Mouse (Mus musculus) G1E (cell line): ENCODE results near the gene Sav1. TPM values are rescaled to one million over a fixed set of nuclear protein-coding genes. Genes with fewer than 3 reads are reported as not detected.

Source experiments
- ATAC-seq: 2 replicates; pipeline ENCODE4 v1.8.0; 2016; ENCODE audit warnings: mild to moderate bottlenecking; ENCODE audit not compliant: insufficient number of reproducible peaks, poor library complexity, low FRiP score, severe bottlenecking; ENCODE audit errors: extremely low read depth
- DNase-seq: peaks from one replicate; pipeline ENCODE4 v3.0.0; 2012; ENCODE audit warnings: low spot score
- H3K27me3 ChIP-seq: 2 replicates; pipeline ENCODE4 v1.6.1; 2012; ENCODE audit warnings: mild to moderate bottlenecking, low read length, inconsistent platforms; ENCODE audit not compliant: insufficient read depth
- H3K36me3 ChIP-seq: replicated peaks from 2 replicates; pipeline ENCODE3; 2012; ENCODE audit warnings: mild to moderate bottlenecking, inconsistent platforms
- H3K4me1 ChIP-seq: 2 replicates; pipeline ENCODE4 v1.6.1; 2012; ENCODE audit warnings: low read depth, low read length, inconsistent platforms, mixed read lengths; ENCODE audit not compliant: insufficient read depth
- H3K4me3 ChIP-seq: 2 replicates; pipeline ENCODE4 v1.5.1; 2012; ENCODE audit warnings: low read depth, mild to moderate bottlenecking, inconsistent platforms, low read length, moderate library complexity, mixed read lengths
- H3K9me3 ChIP-seq: replicated peaks from 2 replicates; pipeline ENCODE4 v1.6.1; 2012; ENCODE audit warnings: inconsistent platforms
- CTCF ChIP-seq: IDR thresholded peaks from 2 replicates; pipeline ENCODE4 v1.5.1; 2012; ENCODE audit warnings: low read depth, low read length, inconsistent platforms, mixed read lengths
- GATA1 ChIP-seq: IDR thresholded peaks from 2 replicates; pipeline ENCODE4 v1.6.1; 2012; ENCODE audit warnings: borderline replicate concordance, low read length, inconsistent platforms, mixed read lengths
- GATA2 ChIP-seq: IDR thresholded peaks from 2 replicates; pipeline ENCODE4 v1.6.1; 2012; ENCODE audit warnings: low read depth, low read length, inconsistent platforms, borderline replicate concordance
- POLR2AphosphoS5 ChIP-seq: IDR thresholded peaks from 2 replicates; pipeline ENCODE4 v1.6.1; 2012; ENCODE audit warnings: low read depth, low read length, inconsistent platforms; ENCODE audit not compliant: insufficient replicate concordance
- TAL1 ChIP-seq: conservative IDR thresholded peaks from 2 replicates; pipeline ENCODE4 v1.6.1; 2012; ENCODE audit warnings: low read depth, low read length, inconsistent platforms, mixed read lengths
- polyA plus RNA-seq: library from polyadenylated mRNA; stranded (reverse); fragments of >175 nt; gene quantifications from 2 replicates; pipeline ENCODE4 v1.2.3, GENCODE M21; 2012
- total RNA-seq, 2 experiments: library from RNA; stranded (forward) in 1 of 2; stranded (reverse) in 1 of 2; fragments of 200-1000 nt in 1 of 2; fragments of >200 nt in 1 of 2; fragmentation: Nextera tagmentation in 1 of 2; gene quantifications; 2 replicates each; pipeline ENCODE4 v1.2.3; 2014 to 2017

Sav1 gene
- total and polyA plus RNA-seq, 3 experiments, result 26.7 to 138 (median 79.9) TPM

DNA sequence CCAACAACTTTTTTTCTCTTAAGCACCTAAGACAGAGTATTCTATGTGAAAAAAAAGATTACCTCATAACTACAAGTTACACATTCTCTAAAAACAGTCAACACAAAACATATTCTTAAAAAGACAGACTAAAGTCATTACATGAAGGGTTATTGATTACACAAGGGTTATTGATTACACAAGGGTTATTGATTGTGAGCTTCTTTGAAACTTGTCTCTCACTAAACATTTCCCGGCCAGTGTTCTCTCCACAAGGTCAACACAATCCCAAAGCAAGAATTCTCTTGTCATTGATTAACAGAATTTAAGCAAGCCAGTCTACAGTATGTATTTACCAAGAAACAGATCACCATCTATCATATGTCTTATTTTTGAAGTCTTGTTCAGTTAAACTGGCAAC lies 64.7 kb downstream of the Sav1 start:
- TF ChIP-seq TAL1, result no peak
- no peak for TF ChIP-seq GATA1
- DNase-seq (no peak), ATAC-seq (no peak)
- no peaks in the 10 kb centered on the region for H3K9me3 ChIP-seq
- H3K27me3 ChIP-seq, result peaks cover 4% of the 10 kb centered on the region; the same call in 1 of the 2 replicates
- H3K36me3 ChIP-seq, result no peaks in the 10 kb centered on the region
- H3K4me3 ChIP-seq, result no peak overlapping the region
- H3K4me1 ChIP-seq, result peaks cover 26% of the 10 kb centered on the region

- TF ChIP-seq GATA2 (no peak), GATA1 (no peak), TAL1 (no peak), CTCF (no peak), POLR2AphosphoS5 (no peak)
- DNase-seq (no peak), ATAC-seq (no peak)
- H3K4me1 ChIP-seq, result peaks cover 3% of the 10 kb centered on the region
- no peak overlapping the region for H3K4me3 ChIP-seq
- H3K36me3 ChIP-seq, result no peaks in the 10 kb centered on the region
- peaks cover 4% of the 10 kb centered on the region; the same call in 1 of the 2 replicates for H3K27me3 ChIP-seq
- no peaks in the 10 kb centered on the region for H3K9me3 ChIP-seq
Observed at GRCm38 (mm10) chr12:69917870-69918269, 68.9 kb downstream of the Sav1 start.

Other genes with a start within 250 kb of the Sav1 start
- gene Cdkl1, start 195.7 kb downstream of the Sav1 start, total RNA-seq (2014; fragmentation: Nextera tagmentation), result not detected in 2 replicates
- 0.70 TPM in 1 of 2 replicates, not detected in the other for gene Cdkl1, start 195.7 kb downstream of the Sav1 start, total RNA-seq (2017)
- not detected in 2 replicates for gene Cdkl1, start 195.7 kb downstream of the Sav1 start, polyA plus RNA-seq
- gene Atl1, start 94.4 kb downstream of the Sav1 start, total RNA-seq (2014; fragmentation: Nextera tagmentation), result 2.7 and 2.8 TPM in 2 replicates
- gene Atl1, start 94.4 kb downstream of the Sav1 start, total RNA-seq (2017), result 1.3 and 1.6 TPM in 2 replicates
- gene Atl1, start 94.4 kb downstream of the Sav1 start, polyA plus RNA-seq, result 0.51 and 0.55 TPM in 2 replicates
- 36.4 and 39.4 TPM in 2 replicates for gene Map4k5, start 93.8 kb downstream of the Sav1 start, total RNA-seq (2014; fragmentation: Nextera tagmentation)
- 33.9 and 34.8 TPM in 2 replicates for gene Map4k5, start 93.8 kb downstream of the Sav1 start, total RNA-seq (2017)
- 4.7 and 5.5 TPM in 2 replicates for gene Map4k5, start 93.8 kb downstream of the Sav1 start, polyA plus RNA-seq
- 43.1 and 54.0 TPM in 2 replicates for gene Nin, start 126.7 kb upstream of the Sav1 start, total RNA-seq (2014; fragmentation: Nextera tagmentation)
- gene Nin, start 126.7 kb upstream of the Sav1 start, total RNA-seq (2017), result 58.3 and 60.6 TPM in 2 replicates
- 22.2 and 24.8 TPM in 2 replicates for gene Nin, start 126.7 kb upstream of the Sav1 start, polyA plus RNA-seq
- gene Abhd12b, start 167.1 kb upstream of the Sav1 start, total RNA-seq (2014; fragmentation: Nextera tagmentation), result not detected in 2 replicates
- gene Abhd12b, start 167.1 kb upstream of the Sav1 start, total RNA-seq (2017), result 0.11 and 0.17 TPM in 2 replicates
- gene Abhd12b, start 167.1 kb upstream of the Sav1 start, polyA plus RNA-seq, result not detected in 2 replicates
- not detected in 2 replicates for gene Pygl, start 244.5 kb upstream of the Sav1 start, total RNA-seq (2014; fragmentation: Nextera tagmentation)
- gene Pygl, start 244.5 kb upstream of the Sav1 start, total RNA-seq (2017), result 0.27 and 0.35 TPM in 2 replicates
- gene Pygl, start 244.5 kb upstream of the Sav1 start, polyA plus RNA-seq, result 0.04 TPM in 1 of 2 replicates, not detected in the other